Mouse (Mus musculus) thymus, postnatal 36 days (tissue): ENCODE measurements around the gene Sycp2l.

Source experiments
- DNase-seq, 2 experiments: peaks; one replicate each; pipeline ENCODE4 v3.0.0; 2022; ENCODE audit warnings: mixed read lengths in 2 of 2

Sycp2l gene

DNA sequence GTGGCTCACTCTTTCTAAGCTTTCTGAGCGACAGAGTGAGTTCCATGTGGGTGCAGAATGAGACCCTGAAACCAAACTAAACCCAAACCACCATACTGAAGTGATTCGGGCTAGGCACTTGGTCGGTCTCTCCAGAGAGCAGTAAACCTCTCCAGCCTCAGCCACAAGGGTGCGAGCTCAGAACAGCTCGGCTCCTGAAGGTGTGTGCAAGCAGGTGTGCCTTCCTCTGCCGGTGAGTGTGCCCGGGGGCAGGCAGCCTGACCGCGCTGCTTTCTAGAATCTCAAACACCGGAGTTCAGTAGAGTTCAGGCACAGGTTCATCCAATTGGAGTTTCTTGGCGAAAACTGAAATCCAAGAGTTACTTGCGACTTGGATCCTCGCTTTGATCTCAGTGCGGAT is at the start of gene Sycp2l:
Gene Sycp2l, plus strand, starts transcription at position 368 of the 400 bp plus-strand sequence.
- DNase-seq = no peak

DNA sequence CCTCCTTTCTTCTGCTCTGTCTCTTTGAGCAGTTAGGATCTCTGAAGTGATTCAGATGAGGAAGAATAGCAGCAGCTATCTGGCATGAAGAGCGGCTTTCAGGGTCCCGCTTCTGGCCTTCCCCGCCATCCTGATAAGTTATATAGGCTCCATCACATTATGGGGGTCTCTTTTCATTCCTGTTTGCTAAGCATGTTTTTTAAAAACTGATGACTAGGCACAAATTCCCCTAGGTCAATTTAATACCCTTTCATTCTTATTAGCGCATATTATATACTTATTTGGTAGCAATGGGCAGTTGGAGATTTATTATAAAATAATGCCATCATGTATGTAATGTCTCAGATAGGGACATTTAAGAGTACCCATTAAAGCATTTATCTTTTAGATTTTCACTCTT is 46.5 kb upstream of the Sycp2l start:
- no peak for DNase-seq

DNA sequence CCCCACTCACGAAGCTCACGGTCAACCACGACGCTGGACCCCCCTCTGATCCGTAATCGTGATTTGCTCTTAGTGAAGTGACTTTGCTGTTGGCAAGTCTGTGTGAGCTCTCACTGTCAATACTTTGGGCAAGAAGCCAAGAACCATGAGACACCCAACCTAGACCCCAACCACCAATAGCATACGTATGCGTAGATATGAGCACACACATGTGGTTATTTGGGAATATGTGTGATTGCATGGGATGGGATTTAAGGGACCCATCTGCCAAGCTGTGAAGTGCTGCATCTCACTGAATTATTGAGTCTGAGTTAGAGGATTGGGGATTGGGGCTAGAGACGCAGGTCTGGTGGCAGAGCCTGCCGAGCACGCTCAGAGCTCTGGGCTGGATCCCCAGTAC is 42.5 kb upstream of the Sycp2l start:
- no peak for DNase-seq

DNA sequence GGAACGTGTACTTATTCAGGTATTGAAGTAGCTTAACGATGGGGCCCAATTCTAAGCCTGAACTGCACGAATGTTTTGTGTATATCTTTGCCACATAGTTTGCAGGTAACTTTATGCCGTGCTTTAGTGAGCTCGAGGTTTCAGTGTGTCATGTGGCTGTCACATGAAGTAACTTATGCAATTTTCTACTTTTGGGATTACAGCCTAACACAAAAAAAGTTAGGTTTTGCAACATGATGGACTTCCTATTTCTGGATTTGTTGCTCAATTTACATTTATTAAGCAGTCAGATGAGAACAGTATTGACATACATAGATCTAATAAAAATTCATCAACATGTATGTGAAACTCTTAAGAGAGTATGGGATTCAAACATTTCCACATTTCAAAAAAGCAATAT is 40.3 kb upstream of the Sycp2l start:
- no peak for DNase-seq

DNA sequence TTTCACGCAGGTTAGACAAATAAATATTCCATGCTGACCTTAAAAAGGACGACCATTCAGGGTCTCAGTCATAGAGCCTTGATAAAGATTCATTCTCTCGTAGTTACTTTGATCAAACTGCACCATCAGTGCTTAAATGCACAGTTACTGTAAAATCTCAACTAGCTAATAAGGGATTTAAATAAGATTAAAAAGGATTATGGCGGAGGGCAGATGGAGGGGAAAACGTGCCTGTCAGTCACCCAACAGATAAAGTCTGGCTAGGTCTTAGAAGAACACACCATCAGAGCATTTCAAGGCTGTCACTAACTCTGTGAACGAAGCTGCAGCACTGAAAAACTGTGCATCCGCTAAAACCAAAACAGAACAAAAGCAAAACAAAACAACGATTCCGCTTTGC is 36.2 kb upstream of the Sycp2l start:
- DNase-seq = no peak

DNA sequence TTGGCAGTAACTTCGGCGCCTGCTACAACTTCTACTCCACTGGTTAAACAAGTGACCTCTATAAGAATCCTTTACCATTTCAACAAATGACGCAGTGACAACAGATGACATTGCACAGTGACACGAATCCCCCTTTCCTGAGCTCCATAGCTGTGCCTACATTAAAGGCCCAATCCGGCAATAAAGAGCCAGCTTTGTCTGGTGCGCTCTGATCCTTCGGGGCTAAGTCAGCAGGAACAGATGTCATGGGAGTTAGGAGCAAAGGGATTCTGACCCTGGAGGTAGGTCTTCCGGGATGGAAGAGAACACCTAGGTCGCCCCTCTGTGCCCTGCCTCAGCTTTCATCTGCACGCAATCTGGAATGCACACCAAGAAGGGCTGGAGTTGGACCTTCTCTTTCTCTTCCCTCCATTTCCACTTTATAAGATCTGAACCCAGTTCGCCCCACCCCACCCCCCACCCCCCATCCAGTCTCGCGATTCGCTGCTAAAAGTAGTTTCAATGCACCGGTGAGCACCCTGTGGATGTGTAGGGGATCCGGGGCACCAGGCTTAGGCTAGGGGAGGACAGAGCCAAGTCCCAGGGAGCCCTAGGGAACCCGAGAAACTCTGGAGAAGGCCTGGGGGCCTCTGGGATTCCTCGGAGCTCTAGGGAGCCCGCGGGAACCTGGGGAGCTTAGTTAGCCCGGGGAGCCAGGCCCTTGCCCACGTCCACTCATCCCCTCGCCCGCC is 35.3 kb upstream of the Sycp2l start:
- peak in 1 of 2 experiments; percentile 7 for DNase-seq

DNA sequence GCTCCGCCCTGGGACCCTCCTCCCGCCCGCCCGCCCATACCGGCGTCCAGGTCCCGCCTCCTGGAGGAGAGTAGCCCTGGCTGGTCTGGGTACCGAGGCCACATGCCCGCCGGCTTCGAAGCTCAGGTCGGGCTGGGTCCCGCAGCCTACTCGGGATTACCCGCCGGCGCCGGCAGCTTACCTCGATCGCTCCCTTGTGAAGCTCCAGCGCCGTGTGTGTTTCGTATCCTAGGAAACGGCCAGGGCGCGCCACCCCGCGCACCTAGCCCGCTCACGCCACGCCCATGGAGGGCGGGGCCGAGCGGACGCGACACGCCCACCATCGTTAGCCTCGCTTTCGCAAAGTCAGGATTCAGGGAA is 34.7 kb upstream of the Sycp2l start, which contains the start of gene Mak:
Gene Mak, minus strand, starts transcription at position 286 of the 360 bp plus-strand sequence.
- peak; percentile 50 to 60 for DNase-seq

DNA sequence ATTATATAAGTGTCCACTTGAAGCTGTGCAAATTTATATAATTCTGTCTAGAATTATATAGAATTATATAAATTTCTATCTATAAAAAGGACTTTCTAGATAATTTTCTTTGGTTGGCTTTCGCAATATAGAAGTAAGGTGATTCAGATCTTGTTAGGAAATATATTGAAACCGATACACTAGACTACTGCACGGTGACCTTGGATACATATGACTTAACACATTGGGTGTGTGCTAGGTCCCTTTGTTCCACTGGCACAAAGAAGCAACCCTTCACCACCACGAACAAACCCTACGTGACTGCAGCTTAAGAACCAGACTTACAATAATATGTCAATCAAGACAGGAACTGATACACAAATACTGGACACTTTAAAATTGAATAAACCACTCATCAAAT is 34.2 kb upstream of the Sycp2l start:
- no peak for DNase-seq

DNA sequence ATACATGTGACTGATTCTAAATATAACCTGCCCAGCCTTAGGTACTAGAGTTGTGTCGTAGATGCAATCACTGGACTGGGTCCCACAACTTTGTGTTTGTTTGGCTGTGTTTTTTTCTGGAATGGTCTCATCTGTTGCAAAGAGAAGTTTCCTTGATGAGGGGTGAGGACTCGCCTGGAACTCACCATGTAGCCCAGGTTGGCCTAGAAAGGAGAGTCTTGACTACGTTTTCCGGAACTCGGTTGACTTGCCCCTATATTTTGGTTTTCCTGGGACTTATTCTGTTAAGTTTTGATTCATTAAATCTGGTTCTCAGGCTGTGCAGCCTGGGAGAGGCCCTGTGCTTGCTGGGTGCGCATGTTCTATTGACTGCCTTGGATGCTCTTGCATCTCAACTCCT is 33.4 kb upstream of the Sycp2l start:
- DNase-seq = no peak

DNA sequence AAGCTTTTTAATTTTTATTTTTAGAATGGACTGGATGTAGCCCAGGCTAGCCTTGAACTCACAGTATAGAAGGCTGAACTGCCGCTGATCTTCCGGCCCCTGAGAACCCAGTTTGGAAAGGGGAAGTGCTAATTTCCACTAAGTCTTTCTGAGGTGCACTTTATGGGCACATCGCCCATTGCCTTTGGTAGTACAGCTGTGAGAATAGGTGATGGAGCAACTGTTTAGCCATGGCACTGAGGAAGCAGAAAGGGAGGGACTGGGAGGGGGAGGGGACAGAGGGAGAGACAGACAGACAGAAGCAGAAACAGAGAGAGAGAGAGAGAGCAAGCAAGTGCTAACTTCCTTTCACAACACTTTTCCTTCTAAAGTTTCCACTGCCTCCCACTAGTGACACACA is 29.6 kb upstream of the Sycp2l start:
- no peak for DNase-seq

DNA sequence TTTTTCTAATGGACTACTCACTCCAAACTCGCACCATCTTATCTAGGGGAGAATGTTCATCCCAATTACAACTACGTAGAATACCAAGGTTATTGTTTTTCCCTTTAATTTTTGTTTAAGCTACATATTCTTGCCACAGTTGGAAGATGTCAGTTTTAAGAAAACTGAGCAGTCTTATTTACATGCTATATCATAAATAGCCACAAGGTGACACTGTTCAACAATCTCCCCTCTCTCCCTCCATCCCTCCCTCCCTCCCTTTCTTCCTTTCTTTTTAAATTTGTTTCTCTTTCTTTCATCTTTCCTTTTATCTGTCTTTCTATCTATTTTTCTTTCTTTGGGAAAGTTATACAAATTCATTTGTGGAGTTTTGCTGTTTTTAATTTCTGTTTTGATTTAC is 29.0 kb upstream of the Sycp2l start:
- no peak for DNase-seq

DNA sequence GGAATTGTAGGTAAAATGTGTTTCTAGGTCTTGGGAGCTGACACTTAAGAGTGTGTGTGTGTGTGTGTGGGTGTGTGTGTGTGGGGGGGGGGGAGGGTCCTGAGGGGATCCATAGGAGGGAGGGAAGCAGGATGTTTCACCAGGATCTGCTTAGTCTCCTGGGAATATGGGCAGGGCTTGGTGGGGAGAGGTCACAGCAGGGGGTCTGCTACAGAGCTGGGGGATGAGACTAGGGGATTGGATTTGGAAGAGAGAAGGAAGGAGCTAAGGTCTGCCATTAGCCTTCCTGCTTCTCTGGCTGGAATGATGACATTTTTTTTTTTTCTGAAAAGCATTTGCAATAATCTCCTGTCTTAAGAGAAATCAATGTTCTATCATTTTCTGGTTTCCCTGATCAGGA is 25.4 kb upstream of the Sycp2l start:
- DNase-seq = no peak

DNA sequence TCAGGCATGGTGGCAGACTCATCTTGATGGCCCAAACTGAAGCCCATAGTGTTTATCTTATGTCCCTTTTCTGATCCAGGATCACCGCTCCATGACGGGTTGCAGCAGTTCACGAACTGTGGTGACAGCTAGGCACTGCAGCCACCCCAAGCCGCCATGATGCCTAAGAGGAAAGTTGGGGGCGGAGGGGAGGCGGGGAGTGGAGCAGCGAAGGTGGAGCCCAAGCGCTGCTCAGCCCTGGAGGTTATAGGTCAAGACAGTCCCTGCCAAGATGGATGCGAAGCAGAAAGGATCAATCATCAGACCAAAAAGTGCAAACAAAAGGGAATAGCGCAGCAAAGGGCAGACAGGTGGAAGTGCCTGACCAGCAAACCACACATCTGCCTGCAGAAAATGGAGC is 22.8 kb upstream of the Sycp2l start:
- no peak for DNase-seq

DNA sequence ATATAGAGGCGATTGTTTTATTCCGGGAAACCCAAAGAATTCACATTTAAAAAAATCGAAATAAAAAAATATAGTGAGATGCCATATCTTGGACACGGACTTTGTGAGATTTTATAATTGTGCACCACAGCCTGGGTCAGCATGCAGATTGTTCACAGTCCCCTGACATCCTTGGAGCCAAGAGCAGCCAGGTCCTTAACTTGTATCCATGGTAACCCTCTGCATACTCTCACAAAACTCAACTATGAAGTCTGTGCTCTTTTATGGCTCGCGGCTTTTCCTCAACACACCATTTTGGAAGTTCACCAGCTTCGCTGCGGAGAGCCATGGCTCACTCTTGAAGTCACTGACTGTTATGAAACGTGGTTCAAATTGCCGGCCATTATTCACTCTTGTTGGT is 19.9 kb upstream of the Sycp2l start:
- DNase-seq = no peak

DNA sequence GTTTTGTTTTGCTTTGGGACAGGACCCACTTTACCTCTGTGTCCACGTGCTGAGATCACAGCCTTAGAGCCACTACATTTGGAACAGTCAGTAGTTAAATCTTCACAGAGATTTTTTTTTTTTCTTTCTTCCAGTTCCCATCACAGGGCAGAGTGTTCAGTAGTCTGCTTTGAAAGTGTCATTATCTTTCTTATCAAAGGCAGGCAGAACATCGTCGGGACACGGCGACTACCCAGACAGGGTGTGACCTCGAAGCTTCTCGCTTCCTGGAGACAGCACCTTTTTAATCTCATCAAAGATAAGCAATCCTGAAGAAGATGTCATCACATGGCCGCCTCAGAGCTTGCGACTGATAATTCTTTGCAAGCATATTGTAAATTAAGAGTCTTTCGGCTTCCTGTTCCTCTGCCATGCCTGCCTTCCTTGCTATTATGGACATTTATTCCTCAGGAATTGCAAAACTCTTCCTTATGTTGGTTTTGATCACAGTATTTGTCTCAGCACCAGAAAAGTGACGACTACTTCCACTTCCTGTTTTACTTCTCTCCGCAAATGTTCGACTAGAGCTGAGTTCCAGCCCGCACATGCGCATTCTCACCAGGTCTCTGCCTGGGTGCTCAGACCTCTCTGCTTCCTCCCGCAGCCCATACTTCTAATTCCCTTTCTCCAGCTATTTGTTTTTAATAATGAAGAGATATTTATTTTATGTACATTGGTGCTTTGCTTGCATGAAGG is 16.6 kb upstream of the Sycp2l start:
- DNase-seq = peak; percentile 41 to 55

DNA sequence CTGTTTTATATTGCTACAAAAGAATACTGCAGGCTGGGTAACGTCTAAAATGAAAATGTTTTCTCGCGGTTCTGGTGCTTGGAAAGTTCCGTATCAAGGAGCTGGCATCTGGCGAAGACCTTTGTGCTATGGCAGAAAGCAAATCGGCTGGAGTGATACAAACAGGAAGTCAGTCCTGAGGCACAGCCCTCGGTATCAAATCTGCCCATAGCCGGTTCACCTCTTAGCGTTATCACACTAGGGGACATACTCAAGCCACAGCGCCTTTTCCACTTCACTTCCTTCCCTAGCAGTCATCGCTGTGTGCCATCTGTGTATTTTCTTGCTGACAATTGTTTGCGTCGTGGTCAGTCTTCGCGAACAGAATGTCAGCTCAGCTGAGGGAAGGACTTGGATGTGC is 15.8 kb upstream of the Sycp2l start:
- DNase-seq = no peak

DNA sequence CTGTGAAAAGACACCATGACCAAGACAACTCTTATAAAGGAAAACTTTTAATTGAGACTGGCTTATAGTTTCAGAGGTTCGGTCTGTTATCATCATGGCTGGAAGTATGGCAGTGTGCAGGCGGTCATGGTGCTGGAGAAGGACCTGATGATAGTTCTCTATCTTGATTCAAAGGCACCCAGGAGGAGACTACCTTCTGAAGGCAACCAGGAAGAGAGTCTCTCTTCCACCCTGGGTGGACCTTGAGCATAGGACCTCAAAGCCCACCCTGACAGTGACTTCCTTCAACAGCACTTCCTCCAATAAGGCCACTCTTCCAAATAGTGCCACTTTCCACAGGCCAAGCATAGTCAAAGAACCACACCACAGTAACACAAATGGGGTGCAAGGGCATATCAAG is 14.1 kb upstream of the Sycp2l start:
- no peak for DNase-seq

DNA sequence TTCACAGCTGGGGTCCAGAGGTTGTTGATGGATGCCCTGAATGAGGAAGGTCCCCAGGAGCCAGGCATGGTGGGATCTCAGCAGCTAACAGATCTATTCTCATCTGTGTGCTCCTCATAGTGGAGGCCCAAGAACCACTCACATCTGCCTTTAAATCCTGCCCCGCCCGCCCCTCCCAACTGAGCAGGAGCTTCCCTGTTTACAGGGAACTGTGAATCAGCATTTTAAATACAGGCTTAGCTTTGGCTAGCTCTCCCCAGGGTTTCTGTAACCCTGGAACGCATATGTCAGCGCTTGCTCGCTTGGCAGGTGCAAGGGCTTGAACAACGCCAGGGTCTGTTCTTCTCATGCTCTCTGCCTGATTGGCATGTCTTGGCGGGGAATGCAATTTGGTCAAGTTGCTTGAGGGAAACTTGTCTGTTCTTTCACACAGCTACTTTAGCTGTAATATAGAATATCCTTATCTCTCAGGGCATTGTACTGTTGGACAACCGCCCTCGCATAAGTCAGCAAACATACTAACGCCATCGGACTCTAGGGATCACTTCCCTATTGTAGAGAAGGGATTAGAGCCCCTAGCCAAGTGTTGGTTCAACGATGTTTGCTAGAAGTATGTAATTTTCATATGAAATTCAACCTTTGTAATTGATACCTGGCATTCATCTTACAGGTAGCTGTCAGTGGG is 10.1 kb upstream of the Sycp2l start:
- no peak for DNase-seq

DNA sequence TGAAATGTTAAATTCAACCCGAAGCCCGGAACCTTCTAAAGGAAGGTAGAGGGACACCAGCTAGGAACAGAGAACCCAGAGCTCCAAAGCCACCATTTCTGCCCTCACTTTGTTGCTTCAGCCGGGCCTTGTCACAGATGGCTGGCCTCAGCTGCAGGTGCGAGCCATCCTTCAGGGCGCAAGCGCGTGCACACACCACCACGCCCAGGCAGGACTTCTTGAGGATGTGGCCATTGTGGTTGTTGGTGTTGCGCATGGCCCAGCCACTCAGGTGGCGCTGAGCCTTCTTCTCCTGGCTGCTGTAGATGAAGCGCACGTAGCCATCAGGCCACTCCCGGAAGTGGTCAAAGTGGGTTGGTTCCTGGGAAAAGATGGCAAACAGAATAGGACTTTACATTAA is 8.6 kb upstream of the Sycp2l start:
- no peak for DNase-seq

DNA sequence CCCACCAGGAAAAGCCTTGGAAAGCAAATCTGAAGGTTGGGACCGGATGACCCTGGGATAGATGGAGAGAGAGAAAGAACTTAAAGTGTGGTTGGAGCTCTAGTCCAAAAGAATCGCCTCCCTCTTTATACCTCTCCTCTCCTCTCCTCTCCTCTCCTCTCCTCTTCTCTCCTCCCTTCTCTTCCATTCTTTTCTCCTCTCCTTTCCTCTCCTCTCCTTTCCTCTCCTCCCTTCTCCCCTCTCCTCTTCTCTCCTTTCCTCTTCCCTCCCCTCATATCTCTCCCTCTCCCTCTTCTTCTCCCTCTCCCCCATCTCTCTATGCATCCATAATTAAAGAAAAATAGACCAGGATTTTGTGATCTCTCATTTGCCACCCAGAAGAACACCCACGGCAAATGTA is 3.2 kb upstream of the Sycp2l start, which contains the start of gene Gcm2:
Gene Gcm2, minus strand, starts transcription at position 101 of the 400 bp plus-strand sequence.
- DNase-seq = no peak

DNA sequence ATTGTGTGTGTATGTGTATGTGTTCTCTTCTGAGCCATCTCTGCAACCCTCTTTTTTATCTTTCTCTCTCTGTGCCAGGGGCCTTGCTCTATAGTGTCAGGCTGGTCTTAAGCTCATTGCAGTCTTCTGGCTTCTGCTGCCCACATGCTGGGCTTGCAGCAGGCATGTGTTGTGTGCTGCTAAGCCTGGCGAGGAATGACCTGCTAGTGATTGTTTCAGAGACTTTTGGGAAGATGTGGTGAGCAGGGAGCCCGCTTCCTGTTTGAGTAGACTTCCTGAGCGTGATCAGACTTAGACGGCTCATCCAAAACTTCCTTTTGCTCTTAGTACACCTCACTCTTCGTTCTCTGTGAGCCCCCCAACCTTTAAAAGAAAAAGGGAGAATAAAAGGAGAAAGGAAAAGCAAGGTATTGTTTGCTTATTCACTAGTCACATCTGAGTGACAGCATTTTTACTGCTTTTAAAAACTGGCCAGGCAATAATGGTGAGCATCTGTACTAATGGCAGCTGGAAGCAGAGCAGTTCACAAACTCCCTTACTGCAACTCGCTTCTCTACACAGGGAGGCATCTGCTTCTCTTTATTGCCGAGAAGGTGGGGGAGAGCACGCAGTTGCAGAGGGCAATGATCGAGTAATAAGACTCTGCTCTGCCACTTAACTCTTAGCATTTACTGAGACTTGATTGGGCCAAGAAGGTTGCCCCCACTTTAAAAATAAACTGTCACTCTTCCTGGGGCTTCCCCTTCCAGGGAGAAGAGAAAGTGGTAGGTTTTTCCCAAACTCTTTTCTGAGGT is 5.2 kb downstream of the Sycp2l start:
- no peak for DNase-seq

DNA sequence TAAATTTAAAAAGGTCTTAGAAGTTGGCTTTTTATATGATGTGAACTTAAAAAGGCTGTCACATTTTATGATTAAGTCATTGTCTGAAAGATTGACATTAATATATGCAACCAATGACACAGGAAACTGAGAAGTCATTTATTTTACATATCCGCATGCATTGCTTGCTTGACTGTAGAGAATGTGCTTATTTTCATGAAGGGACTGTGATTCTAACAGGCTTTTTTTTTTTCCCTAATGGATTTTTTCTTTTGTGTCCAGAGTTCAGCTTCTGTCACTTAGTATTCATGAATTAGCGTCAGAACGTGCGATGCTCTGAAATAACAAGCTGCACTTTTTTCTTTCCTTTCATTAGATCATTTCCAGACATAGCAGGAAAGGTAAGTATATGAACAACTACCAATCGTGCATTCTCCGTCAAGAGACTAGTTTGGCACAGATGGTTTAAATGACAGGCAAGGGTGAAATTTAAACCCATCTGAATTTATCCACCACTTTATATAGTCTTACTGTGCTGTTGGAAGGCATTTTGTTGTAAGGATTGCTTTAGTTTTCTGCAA is 9.6 kb downstream of the Sycp2l start:
- no peak for DNase-seq

DNA sequence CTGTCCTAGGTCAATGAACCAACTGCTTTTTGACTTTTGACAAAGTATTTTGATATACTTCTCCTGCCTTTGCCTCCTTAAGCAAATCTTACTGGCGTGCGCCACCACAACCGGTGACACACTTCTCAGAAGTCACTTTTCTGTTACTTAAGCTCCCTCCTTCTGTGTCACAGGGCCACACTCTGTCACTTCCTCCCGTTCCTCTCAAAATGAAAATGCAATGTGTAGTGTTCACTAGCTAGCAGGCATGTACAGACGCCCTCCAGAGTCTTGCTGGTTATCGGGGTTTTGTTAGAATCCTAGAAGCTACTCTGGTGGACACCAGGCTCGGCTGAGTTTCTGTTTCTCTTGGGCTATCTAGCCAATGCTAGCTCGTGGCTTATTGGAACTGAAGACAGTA is 14.2 kb downstream of the Sycp2l start:
- DNase-seq = no peak
